Mouse (Mus musculus) adipocyte (in vitro differentiated cells): Measurements from ENCODE around the gene Rpl13a.
"Not testable (repeated sequence)": the region's sequence is repeated elsewhere in the genome, so short reads cannot be mapped to it uniquely, and the experiment has no call there.

Experiments
- DNase-seq: peaks from one replicate; pipeline ENCODE4 v3.0.0-alpha.2; 2016; ENCODE audit warnings: low spot score

Gene Rpl13a

DNA sequence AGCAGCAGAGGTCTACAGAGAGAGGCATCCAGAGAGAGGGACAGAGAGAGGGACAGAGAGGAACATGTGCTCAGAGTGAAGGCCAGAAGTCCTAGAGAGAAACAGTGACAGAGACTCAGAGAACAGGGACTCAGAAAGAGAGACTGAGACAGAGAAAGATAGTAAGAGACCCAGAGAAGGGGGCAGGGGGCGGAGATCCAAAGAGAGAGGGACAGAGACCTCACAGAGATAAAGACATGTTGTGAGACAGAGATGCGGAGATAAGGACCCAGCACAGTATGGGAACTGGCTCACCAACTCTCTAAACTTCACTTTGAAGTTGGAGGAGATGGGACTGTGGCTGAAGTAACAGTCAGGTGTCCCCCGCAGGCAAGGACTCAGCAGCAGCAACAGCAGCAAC lies 6.8 kb upstream of the Rpl13a start:
- DNase-seq: no peak

DNA sequence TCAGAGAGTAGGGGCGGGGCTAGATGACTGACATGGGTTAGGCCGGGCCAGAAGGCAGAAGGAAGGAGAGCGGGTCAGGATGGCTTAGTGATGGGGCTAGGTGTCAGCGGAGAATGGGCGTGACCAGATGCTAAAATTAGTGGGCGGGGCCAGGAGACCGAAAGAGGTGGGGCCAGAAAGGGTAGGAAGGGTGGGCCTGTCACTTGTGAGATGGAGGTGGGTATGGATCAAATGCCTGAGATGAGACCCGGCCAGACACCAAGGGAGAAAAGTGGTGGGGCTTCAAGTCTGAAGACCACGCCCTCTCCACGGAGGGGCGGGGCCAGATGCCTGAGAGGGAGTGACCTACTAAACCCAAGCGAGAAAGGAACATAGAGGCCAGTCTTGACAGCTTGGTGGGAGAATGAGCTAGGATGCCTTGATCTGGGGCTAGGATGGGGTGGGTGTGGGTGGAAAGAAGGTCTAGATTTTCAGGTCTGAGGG lies 6.0 kb upstream of the Rpl13a start:
- no peak for DNase-seq

DNA sequence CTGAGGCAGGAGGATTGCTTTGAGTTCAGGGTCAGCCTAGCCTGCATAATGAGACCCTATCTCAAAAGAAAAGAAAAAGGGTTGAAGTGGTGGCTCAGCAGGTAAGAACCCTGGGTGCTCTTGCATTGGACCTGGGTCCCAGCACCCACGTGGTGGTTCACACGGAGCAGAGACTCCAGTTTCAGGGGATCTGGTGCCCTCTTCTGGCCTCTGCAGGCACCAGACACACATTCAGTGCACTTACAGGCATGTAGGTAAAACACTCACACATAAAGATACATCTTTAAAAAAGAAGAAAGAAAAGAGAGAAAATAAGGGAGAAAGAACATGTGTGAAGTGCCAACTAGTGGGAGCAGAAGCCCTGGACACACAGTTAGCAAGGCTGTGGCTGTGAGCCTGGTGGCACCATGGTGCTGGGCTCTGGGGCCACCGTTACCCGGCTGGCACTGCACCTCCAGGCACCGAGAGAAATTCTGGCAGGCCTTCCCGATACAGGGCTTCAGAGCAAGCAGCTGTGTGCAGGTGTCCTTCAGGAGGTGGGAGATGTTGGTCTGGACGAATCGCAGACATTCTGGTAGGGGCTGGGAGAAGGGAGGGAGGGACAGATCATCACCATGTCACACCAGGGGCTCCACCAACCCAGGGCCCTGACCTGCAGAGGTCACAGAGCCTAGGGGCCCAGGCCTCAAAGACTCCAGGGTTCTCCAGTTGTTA lies 5.0 kb upstream of the Rpl13a start:
- DNase-seq: no peak

DNA sequence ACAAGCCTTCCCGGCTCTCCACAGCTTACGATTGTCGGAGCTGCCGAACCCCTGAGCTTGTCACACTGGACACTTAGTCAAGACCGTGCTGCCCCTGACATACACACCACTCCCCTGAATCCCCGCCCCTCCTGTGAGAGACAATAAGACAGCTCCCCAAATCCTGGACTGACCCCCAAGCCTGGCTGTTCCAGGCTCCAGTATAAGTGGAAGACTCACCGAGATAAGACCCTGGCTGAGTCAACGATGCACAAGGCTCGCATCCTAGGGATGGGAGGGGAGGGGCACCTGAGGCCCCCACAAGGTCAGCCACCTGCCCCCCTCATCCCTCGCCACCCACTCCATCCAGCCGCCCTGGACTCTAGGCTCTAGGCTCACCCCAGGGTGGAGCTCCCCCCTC lies 3.3 kb upstream of the Rpl13a start:
- no peak for DNase-seq

DNA sequence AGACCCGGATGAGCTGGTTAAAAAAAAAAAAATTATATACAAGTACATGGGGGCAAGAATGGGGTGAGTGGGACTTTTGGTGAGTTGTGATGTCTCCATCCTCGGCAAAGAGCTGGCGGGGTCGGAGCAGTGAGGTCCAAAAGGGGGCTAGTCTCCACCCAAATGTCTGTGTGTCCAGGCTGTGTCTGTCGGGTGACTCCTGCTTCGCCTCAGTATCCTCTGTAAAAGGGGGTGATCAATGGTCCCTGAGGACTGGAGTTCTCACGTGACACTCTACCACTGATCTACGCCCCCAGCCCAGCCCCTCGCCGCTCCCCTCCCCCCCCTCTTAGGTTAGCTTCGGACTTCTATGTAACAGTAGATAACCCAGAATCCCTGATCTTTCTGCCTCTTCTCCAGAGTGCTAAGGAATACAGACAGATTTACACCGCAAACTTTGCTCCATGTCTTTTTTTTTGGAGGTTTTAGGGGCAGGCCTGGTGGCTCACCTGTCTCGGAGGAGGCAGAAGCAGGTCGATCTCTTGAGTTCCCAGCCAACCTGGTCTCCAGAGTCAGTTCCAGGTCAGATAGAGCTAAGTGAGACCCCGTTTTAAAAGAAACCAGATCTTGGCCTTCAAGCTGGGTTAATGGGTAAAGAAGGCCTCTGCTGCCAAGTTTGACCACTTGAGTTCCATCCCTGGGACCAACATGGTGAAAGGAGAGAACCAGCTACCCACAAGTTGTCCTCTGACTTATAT lies 1.4 kb upstream of the Rpl13a start:
- no peak for DNase-seq

DNA sequence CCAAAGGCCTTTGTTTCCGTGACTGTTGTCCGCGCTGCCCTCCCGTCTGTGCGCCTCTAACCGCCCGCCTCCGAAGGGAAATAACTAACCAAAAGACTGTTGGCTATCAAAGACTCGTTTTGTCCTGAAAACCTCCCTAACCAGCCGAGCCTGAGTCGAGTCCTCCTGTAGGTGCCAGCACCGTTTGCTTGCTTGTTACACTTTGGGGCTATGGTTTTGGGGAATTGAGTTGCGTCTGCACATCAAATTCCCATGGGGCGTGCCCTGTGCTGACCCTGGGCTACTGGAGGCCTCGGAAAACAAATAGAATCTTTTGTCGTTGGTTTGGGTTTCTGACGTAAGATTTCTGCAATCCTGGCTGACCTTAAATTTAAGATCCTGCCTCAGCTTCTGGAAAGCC lies 757 bp upstream of the Rpl13a start:
- peak; percentile 76 for DNase-seq

DNA sequence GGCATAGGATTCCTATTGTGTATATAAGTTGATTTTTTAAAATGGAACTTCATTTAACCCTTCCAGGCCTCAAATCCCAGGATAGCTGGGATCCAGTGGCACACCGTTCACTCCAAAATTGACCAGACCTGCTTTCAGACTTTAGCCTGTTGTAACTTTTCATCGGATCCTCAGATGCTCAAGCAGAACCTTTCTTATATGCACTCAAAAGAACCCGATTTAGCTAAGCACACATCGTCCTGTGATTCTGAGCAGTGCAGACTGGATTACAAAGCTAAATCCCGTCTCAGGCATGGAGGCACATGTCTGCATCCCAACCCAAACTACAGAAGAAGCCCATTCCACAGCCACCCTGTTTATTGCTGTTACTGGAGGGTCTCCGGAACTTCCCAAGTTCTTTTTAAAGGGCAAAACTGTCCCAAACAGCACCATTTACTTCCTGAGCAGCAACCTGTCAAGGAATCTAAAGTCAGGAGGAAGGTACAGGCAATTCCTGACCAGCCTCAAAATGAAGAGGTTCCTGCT lies 799 bp downstream of the Rpl13a start:
- no peak for DNase-seq

DNA sequence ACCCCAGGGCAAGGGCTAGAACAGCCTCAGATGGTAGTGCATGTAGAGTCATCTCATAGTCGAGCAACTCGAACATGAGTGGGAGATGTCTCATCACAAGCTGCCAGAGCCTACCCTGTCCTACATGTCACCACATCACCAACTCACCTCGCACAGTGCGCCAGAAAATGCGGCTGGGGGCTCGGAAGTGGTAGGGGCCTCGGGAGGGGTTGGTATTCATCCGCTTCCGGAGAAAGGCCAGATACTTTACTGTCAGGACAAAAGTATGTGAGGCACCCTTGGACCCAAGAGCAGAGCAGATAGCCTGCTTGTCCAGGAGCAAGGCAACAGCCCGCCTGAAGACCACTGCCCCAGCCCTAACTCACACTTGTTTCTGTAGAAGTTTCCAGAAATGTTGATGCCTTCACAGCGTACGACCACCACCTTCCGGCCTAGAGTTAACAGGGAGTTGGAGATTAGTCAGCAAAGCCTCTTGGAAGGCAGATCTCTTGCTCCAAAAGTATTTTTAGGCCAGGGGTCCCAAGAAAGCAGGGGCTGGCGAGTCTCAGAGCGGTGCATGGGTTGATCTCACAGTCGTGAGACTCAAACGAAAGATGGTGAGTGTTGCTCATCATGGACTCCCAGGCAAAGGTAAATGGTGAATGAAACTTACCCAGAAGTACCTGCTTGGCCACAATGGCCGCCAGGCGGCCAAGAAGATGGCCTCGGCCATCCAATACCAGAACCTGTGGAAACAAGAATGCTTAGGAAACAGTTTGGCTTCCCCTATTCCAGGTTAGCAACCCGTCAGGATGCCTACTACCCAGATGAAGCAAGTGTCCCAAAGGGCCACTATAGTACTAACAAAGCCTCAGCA lies 1.5 kb downstream of the Rpl13a start:
- peak; percentile 26 for DNase-seq

DNA sequence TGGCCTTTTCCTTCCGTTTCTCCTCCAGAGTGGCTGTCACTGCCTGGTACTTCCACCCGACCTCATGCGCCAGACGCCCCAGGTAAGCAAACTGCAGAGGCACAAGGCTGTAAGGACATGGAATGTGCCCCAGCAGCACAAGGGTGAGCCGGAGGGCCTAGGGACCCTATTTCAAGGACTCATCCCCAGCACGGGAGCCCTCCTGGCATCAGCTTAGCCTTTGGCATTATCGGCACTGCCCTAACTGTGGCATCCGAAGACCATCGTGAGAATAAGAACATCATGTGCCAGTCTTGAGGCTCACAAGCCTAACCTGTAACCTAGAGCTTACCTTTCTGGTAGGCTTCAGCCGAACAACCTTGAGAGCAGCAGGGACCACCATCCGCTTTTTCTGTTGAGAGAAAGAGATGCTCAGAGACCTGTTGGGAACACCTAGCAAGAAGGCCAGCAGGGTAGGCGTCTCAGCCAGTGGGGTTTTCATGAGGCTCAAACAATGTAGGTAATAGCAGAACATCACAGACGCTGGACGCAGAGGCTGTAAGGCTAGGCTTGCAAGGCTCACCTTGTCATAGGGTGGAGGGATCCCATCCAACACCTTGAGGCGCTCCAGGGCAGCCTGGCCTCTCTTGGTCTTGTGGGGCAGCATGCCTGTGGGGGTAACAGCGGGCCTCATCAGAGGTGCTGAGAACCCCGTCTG lies 2.3 kb downstream of the Rpl13a start:
- DNase-seq: no peak

DNA sequence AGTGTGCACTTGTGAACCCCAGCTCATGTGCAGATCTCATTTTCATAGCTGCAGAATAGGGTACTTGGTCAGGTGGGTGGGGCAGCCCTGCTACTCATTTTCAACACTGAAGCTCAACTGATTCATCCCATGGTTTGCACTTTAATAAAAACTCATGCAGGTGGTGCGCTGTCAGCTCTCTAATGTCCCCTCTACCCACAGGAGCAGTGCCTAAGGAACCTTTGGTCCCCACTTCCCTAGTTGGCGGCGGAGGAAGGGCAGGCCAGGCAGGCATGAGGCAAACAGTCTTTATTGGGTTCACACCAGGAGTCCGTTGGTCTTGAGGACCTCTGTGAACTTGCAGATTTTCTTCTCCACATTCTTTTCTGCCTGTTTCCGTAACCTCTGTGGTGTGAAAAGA lies 2.9 kb downstream of the Rpl13a start:
- DNase-seq: not testable (repeated sequence)

DNA sequence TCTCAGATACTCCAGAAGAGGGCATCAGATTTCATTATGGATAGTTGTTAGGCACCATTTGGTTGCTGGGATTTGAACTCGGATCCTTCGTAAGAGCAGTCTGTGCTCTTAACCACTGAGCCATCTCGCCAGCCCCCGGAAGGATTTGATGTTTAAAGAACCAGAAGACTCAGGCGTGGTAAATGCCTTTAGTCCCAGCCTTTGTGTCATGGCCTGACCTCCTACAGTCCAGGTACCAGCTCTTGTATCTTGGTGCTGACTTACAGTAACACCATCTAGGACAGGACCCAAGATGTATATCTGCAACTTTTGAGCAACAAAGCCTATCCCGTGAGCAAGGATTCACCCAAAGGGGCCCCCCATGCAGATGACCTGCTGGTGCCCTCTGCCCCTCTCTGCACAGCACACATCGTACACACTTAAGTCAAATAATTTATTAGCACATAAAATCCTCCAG lies 3.4 kb downstream of the Rpl13a start:
- peak; percentile 38 for DNase-seq

DNA sequence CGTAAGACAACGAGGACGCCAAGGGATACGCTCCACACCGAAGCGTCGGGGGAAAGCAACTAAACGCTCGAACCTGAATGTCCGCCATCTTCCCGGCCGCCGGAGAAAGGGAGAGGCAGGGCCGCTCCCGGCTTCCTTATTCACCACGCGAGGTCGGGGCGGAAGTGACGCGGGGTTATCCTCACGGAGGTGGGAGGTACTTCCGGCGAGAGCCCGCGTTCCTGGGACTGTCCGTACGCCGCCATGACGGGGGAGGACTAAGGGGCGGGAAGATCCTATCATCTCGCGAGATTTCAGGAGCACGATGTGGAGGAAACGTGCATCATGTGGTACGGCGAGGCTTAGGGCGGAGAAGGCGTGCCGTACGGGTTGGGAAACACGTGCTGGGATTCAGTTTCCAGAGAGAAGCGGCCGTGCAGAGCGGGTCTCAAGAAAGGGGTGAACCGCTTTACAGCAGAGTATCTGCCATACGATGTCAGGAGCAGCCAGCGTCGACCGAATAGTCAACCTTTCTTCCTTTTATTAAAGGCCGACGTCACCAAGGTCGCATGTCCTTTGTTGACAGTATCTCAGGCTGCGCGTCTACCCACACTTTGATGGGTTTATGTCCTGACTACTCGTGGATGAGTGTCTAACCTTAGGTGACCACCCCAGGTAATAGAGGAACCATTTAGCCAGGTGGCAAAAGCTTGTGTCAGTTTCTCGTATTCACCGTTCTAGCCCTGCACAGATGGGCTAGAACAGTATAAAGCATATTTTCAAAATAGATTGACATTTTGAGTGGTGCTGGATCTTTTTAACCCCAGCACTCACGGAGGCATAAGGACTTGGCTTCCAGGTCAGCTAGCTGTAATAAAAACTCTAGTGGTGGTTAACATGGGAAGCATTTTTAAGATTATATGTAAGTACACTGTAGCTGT lies 4.1 kb downstream of the Rpl13a start, which contains the start of gene Rps11:
Gene Rps11 (minus strand): TSS at position 216 of the 920 bp plus-strand sequence.
- DNase-seq: peak; percentile 99

DNA sequence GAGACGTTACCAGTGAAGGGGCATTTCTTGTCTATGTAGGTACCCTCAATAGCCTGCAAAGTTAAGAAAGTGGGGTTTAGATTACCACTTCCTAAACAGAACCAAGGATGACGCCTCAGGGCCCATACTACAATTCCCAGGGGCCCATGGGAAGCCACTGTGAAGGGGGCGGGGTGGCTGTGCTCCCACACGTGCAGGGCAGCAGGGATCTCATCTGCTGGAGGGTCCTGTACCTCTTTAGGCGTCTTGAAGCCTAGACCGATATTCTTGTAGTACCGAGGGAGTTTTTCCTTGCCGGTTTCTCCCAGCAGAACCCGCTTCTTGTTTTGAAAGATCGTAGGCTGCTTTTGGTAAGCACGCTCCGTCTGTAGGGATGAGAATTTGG lies 5.4 kb downstream of the Rpl13a start:
- no peak for DNase-seq

DNA sequence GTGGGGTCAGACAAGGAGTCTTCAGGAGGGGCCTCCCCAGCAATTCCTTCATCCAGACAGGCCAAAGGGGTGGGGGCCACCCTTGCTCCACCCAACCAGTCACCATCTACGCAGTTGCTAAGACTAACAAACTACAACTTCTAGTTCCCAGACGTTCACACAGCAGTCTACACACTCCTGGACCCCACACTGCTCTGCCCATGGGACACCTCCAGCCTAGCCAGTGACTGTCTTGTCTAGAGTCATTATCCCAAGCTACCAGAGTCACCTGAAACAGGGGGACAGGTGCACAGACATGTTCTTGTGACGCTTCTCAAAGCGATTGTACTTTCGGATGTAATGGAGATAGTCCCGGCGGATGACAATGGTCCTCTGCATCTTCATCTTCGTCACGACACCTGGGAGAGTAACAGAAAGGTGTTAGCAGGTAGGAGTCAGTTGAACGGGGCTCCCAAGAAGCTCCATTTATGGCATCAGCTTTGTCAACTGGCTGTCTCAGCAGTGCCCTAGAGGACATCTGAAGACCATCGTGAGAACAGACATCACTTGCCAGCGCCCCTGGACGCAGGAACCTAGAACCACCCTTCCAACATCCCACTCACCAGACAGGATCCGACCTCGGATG lies 5.9 kb downstream of the Rpl13a start:
- DNase-seq: no peak

DNA sequence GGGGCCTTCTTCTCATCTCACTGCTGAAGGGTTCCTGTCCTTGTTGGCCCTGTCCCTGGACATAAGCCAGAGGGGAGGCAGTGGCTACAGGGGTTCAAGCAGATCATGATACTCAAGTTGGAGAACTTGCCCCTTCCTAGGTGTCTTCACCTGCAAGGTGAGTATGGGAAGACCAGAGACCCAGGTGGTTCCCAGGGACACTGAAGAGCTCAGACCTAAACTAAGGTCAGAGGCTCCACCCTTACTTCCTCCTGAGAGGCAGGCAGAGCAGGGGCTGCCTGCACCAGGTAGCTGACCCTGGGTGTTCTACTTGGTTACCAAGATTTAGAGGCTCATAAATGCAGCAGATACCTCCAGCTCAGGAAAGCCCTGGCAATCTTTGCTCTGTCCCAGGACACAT lies 6.6 kb downstream of the Rpl13a start:
- no peak for DNase-seq

DNA sequence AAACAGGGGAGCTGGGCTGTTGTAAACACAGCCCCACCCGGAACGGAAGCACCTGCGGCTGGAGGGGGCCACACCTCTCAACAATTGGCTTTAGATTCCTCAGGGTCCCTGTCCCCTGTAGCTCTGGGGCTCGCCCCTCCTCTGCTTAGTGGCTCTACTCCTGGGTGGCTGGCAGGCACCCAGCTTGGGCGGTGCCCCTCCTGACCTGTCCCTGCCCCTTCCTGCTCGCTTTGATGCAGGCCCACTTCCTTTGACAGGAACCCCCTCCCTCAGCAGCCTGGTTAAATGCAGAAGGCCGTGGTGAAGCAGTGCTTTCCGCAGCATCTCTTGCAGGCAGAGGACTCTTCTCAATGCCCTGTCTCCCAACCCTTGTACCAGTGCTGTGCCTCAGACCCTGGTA lies 7.2 kb downstream of the Rpl13a start:
- no peak for DNase-seq

DNA sequence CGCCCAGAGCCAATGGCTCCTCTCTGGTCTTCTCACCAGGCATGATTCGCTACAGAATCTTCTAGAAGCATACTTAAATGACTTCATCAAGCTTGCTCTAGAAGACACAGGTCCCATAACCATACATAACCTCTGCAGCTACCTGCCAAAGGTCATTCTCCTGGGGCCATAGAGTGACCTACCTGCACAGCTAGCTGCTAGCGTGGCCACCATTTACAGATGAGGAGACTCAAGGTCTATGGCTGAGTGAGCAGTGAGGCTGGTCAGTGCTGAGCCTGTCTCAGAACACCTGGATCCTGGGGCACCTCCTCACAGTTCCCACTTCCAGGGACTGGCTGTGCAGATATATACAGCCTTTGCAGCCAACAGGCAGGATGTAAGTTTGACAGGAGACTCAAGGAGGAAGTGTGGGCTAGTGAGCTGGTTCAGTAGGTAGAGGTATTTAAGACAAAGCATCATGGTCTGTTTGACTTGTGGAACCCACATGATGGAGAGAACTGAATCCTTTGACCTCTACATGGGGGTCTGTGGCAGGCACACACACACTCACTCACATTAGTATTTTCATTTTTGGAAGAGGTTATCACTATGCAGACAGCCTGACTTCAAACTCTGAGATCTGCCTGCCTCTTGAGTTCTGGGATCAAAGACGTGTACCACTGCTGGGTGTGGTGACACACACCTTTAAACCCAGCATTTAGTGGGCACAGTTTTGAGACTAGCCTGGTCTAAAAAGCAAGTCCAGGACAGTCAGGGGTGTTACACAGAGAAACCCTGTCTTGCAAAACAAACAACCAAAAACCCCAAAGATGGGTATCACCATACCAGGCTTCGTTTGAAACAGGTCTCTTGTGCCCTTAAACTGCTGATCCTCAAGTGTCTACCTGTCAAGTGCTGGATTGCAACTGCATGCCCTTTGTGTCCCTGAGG lies 8.5 kb downstream of the Rpl13a start:
- DNase-seq: no peak

DNA sequence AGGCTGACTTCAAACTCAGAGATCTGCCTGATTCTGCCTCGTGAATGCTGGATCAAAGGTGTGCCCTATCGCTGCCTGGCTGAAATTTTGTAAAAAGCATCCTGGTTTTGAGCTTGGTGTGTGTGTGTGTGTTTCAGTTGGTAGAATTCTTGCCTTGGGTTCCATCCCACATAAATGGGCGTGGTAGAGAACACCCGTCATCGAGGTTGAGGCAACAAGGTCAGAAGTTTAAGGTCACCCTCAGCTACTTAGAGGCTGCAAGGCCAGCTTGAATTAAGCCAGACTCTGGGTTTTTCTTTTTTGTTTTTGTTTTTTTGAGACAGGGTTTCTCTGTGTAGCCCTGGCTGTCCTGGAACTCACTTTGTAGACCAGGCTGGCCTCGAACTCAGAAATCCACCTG lies 10.2 kb downstream of the Rpl13a start:
- no peak for DNase-seq

DNA sequence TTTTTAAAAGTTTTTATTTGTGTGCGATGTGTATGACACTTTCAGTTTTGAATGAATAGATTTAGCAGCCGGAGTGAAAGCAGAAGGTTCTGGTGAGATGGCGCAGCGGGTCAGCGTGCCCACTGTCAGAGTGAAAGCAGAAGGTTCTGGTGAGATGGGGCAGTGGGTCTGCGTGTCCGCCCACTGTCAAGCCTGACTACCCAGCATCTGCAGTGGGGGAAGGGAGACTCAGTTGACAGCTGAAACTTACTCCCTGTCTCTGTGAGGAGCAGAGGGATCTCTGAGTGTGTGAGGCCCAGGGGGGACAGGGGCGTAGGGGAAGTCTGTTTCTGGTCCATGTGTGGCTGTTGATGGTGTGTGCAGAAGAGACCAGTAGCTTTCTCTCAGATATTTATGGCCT lies 11.0 kb downstream of the Rpl13a start:
- DNase-seq: no peak
